Mouse (Mus musculus) T-cell, adult 2 months (primary cell): ENCODE data around the gene Cd68.
"Not testable (repeated sequence)": the region's sequence is repeated elsewhere in the genome, so short reads cannot be mapped to it uniquely, and the experiment has no call there.

Source experiments
- DNase-seq: peaks from one replicate; pipeline ENCODE4 v3.0.0; 2022; ENCODE audit warnings: low spot score

The Cd68 gene

DNA sequence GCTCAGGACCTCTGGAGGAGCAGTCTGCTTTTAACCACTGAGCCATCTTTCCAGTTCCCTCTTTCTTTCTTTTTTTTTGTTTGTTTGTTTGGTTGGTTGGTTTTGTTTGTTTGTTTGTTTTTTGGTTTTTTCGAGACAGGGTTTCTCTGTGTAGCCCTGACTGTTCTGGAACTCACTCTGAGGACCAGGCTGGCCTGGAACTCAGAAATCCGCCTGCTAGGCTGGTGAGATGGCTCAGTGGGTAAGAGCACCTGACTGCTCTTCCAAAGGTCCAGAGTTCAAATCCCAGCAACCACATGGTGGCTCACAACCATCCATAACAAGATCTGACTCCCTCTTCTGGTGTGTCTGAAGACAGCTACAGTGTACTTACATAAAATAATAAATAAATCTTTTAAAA lies 41.6 kb downstream of the Cd68 start:
- DNase-seq: not testable (repeated sequence)

GRCm38 (mm10) chr11:69623006-69623405 lies 42.9 kb downstream of the Cd68 start:
- no peak for DNase-seq

DNA sequence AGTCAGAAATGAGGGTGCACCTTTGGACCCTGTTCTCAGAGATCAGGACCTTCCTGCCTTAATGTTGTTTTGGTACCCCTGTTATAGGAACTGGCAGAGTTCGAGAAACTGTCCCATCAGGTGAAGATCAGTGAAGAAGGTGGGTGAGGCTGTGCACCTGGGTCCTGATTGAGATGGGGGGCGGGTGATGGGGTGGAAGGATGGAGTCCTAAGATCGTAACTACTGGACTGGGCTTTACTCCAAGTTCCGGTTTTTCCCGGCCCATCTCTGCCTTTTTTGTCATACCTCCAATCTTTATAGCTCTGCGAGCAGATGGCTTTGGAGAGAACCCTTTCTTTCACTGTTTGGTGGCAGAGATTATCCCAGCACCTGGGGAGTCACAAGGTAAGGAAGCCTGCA lies 43.5 kb downstream of the Cd68 start:
- no peak for DNase-seq

- DNase-seq: no peak
Measured at GRCm38 (mm10) chr11:69621571-69622268, 44.2 kb downstream of the Cd68 start, which contains the start of gene Sat2. TSS of gene Sat2 (plus strand) at chr11:69622024.

DNA sequence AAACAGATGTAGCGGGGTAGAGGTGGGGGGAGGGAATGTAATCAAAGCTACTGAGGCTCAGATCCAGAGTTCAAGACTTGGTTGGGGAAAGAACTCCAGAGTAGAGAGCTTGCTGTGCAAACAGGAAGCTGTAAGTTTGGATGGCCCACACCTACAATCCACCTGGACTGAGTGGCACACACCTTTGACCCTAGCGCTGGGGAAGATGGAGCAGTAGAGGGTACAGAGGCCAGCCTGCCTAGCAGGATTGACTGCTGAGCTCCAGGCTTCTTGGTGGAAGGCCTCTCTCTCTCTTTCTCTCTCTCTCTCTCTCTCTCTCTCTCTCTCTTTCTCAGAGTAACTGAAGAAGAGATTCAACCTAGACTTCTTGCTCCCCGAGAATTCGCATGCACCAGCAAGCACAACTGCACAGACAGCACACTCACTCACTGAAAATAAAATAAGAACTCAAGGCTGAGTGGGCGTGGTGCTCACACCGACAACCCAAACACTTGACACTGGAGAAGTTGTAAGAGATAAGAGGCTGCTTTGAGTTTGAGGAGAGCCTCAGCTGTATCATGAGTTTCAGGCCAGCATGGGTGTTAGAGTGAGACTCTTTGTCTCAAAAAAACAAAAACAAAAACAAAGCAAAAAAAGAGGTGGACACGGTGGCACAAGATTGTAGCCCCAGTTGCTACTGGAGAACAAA lies 45.4 kb downstream of the Cd68 start:
- DNase-seq: no peak

DNA sequence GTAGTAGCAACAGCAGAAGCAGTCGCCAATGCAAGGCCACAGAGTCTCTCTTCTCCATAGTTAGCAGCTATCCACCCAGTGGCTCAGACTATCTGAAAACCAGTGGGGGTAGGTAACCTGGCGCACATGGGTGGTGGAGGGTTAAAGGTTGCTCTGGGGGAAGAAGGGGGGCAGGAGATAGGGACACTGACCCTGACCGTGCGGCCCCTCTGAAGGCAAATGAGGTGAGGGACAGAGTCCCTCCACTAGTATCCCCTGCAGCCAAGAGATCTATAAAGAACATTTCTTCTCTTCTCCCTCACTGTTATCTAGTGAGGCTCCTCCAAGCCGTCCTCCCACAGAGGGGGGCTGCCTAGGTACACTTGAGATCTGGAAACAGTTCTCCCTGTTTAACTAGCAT lies 48.1 kb downstream of the Cd68 start, which contains the start of gene Shbg:
Gene Shbg (minus strand): TSS at position 101 of the 400 bp plus-strand sequence.
- no peak for DNase-seq

GRCm38 (mm10) chr11:69616781-69617180 lies 49.2 kb downstream of the Cd68 start:
- DNase-seq: no peak

GRCm38 (mm10) chr11:69614257-69614588 lies 51.7 kb downstream of the Cd68 start:
- not testable (repeated sequence) for DNase-seq
